Mouse (Mus musculus) hematopoietic stem cell, adult 5-6 weeks (primary cell): ENCODE measurements around the gene Ddx3x. TPM values are rescaled to one million over a fixed set of nuclear protein-coding genes. Genes with fewer than 3 reads are reported as not detected.
"Not testable (repeated sequence)": the region's sequence is repeated elsewhere in the genome, so short reads cannot be mapped to it uniquely, and the experiment has no call there.

ENCODE experiments used
- ATAC-seq, 2 experiments: fragments of 125-278 bp in 1 of 2; replicated peaks in 1 of 2; 2 replicates each; pipeline ENCODE4 v1.8.0; 2016 to 2017; ENCODE audit warnings: inconsistent platforms in 2 of 2, mild to moderate bottlenecking in 2 of 2, moderate number of reproducible peaks in 2 of 2, low read depth in 1 of 2, moderate TSS enrichment in 1 of 2; ENCODE audit not compliant: low FRiP score in 2 of 2, poor library complexity in 2 of 2, severe bottlenecking in 2 of 2, insufficient read depth in 1 of 2, low TSS enrichment in 1 of 2
- total RNA-seq: library from RNA; stranded (forward); fragments of 172-1452, 232-1000 nt; gene quantifications from 2 replicates; pipeline ENCODE4 v1.2.3, GENCODE M21; 2017

Ddx3x gene
- 582 and 883 TPM in 2 replicates for total RNA-seq

DNA sequence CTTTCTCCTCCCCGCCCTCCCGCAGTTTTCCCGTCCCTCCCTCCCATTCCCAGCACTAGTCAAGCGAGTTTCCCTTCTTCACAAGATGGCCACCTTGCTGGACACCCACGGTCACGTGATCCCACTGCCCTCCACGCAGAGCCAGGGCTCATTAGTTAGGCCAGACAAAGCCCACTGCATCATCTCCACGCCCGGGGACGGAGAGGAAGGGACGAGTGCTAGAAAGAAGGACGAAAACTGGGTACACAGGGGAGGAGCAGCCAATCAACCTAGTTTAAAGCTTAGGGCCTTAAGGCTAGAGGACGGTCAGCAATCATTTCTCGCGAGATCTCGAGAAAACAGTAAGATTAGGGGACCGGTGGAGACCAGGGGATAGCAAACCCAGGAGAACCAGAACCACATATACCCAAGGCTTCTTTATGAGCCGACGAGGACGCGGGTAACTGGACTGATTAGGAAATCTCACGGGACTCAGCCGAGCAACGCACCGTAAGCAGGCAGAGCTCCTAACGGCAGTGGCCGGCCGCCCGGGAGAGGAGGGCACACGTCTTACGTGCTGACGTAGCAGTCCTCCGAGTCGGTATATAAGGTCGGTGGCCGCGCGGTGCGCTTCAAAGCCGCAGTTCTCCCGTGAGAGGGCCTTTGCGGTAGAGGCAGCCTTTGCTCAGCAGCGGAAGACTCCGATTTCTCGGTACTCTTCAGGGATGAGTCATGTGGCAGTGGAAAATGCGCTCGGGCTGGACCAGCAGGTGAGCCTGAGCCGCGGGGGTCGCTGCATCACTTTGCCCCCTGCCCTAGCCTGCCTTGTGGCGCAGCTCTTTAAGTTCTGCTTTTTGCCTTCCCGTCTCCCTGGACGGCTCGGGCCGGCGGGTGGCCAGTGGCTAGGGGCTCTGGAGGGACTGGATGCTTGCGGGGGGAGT is at the start of gene Ddx3x:
Ddx3x (plus strand) TSS at position 562 of the 920 bp plus-strand sequence.
- ATAC-seq, result peak; percentile 88 to 90

DNA sequence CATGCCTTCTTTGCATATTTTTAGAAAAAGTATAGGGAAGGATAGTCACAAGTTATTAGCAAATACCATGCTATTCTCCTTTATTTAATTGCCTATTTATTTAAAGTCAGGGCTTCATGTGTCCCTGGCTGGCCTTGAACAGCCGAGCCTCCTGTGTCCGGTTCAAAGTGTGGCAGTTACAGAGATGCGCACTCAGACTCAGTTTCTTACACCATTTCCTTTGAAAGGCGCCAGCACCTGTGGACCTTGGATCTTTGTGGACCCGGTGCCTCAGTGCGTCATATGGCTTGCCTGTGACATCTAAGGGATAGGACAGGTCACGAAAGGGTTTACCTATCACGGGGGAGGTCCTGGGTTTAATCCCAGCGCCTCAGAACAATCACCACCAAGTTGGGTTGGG is 49.5 kb upstream of the Ddx3x start:
- no peak for ATAC-seq

DNA sequence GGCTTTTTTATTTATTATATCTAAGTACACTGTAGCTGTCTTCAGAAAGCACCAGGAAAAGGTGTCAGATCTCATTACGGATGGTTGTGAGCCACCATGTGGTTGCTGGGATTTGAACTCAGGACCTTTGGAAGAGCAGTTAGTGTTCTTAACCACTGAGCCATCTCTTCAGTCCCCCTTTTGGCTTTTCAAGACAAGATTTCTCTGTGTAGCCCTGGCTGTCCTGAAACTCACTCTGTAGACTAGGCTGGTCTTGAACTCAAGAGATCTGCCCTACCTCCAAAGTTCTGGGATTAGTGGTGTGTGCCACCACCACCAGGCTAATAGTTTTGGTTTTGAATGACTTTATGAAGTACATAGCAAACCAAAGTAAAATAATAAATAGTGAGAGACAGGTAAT is 47.9 kb upstream of the Ddx3x start:
- ATAC-seq, result not testable (repeated sequence)

DNA sequence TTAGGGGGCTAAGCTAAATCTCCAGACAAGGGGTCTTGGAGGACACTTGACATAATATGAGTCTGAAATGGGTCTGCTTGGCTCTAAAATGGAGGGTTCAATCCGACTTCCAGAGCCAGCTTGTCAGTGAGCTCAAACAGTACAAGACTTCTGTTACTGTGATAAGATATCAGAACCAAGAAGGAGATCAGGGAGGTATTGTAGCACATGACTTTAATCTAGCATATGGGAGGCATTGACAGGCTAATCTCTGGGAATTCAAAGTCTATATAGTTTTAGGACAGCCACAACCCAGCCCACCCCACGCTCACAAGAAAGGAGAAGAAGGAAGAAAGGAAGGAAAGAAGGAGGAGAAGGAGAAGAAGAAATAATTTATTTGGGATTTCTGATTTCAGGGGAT is 47.1 kb upstream of the Ddx3x start:
- no peak for ATAC-seq

- ATAC-seq, result 0 out of 4 replicates have a peak, but pooled peaks of 1 of the 2 experiments have one; percentile 41
Observed at GRCm38 (mm10) chrX:13234709-13235108, 46.1 kb upstream of the Ddx3x start.

- ATAC-seq, result no peak
Observed at GRCm38 (mm10) chrX:13236100-13236568, 44.6 kb upstream of the Ddx3x start.

DNA sequence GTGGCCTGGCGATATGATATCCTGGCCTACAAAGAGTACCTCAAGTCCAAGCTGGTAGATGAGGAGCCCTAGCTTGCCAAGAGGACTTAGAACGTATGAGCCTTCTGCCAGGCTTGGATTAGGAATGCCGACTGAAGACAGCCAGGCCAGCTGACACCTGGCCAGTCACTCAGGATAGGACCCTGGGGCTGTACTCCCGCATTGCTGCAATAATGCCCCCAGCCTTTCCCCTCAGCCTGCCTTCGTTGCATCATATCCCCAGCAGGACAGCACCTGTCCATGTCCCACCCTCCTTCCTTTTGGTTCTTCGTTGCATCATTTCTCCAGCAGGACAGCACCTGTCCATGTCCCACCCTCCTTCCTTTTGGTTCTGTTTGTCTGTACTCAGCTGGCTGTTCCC is 41.3 kb upstream of the Ddx3x start:
- ATAC-seq, result no peak

GRCm38 (mm10) chrX:13240646-13241425 is 39.9 kb upstream of the Ddx3x start:
- no peak for ATAC-seq

- no peak for ATAC-seq
Observed at GRCm38 (mm10) chrX:13241426-13242319, 39.1 kb upstream of the Ddx3x start.

DNA sequence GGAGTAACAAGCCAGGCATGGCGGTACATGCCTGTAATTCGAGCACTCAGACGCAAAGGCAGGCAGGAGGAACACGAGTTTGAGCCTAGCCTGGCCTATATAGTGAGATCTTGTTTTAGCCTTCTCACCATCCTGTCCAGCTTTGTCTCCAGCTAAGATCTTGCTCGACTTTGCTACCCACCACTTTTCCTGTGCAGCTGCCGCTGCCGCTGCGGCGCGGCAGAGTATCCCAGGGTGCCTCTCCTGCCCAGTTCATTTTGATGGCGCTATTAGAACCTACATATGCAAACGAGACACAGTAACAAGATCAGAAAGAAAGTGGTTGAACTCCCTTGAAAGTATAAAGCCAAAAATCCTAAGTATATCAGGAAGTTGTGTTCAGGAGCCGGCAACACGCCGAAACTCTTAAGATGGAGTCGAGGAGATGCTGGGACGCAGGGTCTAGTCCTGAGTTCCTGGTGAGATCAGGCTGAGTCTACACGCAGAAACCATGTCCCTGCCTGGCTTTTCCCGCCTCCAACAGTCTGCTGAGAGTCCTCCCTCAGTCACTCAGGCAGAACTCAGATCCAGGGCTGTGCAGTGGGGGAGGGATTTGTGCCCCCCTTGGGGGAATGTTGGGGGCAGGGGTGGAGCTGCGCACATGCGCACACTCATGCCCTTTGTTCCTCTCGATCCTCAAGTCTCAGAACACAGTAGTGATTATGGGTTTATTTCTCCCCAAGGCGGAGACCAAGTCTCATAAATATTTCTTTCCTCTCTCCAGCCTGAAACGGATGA is 38.3 kb upstream of the Ddx3x start:
- ATAC-seq, result peak; percentile 80 to 88

DNA sequence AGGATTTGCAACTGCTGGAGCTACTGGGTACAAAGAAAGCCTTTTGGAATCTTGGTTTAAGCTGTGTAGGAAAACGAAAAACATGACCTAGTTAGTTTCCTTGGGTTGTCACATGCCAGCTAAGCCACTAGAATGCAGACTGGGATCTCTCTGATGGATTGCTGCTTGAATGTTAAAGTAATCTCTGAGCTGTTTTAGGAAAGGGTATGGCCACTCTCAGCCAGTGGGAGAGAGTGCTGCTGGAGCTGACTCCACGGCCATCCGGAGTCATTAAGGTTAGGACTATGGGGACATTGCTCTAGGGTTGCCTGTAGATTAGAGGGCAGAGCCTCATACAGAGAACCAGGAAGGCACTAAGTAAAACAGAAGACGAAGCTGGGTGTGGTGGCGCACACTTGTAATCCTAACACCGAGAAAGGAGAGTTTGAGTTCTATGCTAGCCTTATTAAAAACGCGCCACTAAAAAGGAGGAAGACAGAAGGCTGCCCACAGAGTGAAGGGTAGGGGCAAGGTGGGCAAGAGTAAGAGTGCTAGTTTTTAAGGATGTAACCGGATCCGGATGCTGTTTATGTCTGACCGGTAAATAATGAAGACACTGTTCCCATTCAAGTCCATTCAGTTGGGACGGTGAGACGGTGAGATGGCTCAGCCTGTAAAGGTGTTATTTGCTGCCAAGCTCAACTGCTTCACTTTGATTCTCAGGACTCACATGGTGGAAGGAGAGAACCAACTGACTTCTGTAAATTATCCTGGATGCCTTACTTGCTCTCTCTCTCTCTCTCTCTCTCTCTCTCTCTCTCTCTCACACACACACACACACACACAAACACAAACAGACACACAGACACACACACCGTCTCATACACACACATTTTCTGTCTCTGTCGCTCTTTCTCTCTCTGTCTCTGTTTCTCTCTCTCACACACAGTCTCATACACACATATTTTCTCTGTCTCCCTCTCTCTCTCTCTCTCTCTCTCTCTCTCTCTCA is 37.3 kb upstream of the Ddx3x start:
- peak; percentile 24 to 30 for ATAC-seq

DNA sequence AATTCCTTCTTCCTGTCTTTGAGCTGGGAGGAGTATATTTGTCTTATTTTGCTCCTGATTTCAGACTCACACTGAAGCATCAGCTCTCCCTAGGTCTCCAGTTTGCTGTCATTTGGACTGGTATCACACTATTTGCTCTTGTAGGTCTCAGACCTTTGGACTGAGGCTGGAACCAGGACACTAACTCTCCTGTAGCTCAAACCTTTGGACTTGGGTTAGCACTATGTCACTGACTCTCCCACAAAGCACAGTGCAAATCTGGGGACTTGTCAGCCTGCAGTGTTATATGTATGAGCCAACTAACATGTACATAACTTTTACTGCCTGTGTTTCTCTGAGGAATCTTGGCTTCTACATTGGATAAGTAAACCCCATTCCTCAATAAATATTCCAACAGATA is 36.2 kb upstream of the Ddx3x start:
- ATAC-seq, result no peak

GRCm38 (mm10) chrX:13245027-13245426 is 35.7 kb upstream of the Ddx3x start:
- no peak for ATAC-seq

DNA sequence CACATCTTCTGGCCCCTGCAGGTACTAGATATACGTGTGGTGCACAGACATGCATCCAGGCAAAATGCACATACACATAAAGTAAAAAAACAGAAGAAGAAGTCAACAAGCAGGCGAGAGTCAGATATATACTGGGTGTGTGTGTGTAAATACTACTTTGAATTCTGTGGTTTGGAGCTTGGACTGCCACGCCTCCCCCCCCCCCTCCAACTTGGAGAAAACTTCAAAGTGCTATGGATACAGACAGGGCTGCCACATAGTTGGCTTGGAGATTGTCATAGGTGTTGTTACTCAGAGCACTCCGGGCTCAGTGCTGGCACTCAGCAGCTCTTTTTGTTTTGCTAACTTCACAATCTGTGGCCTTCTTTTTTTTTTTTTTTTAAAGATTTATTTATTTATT is 29.1 kb upstream of the Ddx3x start:
- no peak for ATAC-seq

DNA sequence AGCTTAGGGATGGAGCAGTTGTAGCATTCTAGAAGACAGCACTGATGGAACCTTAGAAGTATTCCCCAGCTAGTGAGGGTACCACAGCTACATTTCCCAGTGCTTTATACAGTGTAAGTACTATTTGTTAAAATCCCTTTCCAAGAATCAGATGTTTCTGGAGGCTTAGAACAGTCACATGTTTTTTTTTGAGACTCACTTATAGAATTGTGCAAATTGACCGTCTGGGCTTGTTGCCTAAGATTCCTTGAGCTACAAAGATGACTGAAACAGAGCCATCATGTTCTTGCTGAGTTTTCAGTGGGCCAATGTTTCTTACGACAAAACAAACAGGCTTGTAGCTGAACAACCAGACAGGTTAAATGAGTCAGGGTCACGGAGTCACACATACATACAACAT is 26.5 kb upstream of the Ddx3x start:
- no peak for ATAC-seq

- no peak for ATAC-seq
Observed at GRCm38 (mm10) chrX:13263356-13263755, 17.4 kb upstream of the Ddx3x start.
